Mouse (Mus musculus): ENCODE measurements at regions not wholly inside any gene's neighbourhood (a gene's known extent, or its start where the extent isn't known, plus 50 kb on each side); places are given as distances from the start of the nearest gene placed in this dataset.

DNA sequence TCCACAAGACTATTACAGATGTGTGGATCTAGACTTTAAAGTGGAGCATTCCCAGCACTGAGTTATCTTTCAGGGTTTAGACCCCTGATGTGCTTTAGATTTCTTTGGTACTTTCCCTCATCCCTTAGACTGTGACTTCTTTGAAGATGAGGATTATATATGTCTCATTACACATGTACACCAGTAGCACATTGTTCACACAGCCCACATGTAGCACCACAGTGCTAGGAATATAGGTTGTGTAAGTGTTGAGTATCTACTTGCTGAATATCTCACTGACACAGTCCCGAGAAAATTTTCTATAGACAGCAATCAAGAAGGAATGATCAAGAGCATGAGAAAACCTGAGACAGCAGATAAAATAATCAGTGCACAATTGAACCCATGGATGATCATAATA, 243.4 kb upstream of the Brinp1 start:
- DNase-seq (ENCODE audit: extremely low spot score, low read depth, low spot score): no peak

DNA sequence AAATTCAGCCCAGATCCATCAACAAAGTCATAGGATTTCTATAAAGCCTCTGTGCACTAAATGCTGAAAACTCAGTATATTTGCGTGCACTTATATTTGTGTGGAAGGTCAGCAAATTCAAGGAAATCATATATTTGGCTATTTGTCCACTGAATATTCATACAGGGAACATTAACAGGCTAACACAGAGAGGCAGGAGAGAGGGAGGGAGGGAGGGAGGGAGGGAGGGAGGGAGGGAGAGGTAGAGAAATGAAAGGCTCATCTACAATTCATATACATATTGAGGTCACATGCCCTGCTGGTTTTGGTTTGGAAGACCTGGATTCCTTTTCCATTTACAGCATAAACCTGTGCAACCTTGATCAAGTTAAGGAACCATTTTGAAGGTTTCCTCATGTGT, 241.9 kb upstream of the Brinp1 start:
- no peak for DNase-seq (ENCODE audit: extremely low spot score, low read depth, low spot score)

DNA sequence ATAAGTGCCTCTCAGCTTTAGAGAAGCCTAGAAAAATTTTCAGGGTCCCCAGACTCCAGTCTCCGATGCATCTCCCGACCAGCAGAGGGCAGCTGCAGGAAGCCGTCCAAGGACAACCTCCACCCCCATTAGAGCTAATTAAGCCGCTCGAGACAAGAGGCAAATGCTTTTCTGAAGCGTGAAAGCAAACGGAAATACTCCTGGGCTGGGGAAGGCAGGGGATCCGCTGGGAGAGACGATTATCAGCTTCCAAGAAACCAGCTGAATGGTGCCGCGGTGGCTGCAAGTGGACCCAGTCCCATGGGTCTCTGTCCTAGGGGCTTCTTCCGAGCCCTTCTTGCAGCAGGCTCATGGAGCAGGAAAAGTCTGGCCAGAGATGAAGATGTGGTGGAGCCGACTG, 241.4 kb upstream of the Brinp1 start:
- DNase-seq (ENCODE audit: extremely low spot score, low read depth, low spot score): peak; percentile 33

All from hindlimb bud, embryonic 11.5 days (tissue).